Mouse (Mus musculus) CH12.LX (cell line): ENCODE data around the gene Krt6a. TPM values are rescaled to one million over a fixed set of nuclear protein-coding genes. Genes with fewer than 3 reads are reported as not detected.

Source experiments
- DNase-seq: peaks from one replicate; pipeline ENCODE4 v3.0.0-alpha.2; 2013; ENCODE audit errors: extremely low read depth
- H3K27ac ChIP-seq: 2 replicates; pipeline ENCODE4 v1.5.1; 2012; ENCODE audit warnings: low read depth, mild to moderate bottlenecking, control low read depth, moderate library complexity; ENCODE audit not compliant: insufficient read depth
- H3K27me3 ChIP-seq: replicated peaks from 2 replicates; pipeline ENCODE3; 2012; ENCODE audit warnings: inconsistent platforms
- H3K36me3 ChIP-seq, 2 experiments: replicated peaks in 1 of 2; 2 replicates each; pipeline versions ENCODE3 to v1.6.1; 2012; ENCODE audit warnings: inconsistent platforms in 1 of 2, low read length in 1 of 2, mild to moderate bottlenecking in 1 of 2, mixed read lengths in 1 of 2, moderate library complexity in 1 of 2; ENCODE audit not compliant: control insufficient read depth in 1 of 2, insufficient read depth in 1 of 2
- H3K4me1 ChIP-seq, 2 experiments: 2 replicates each; pipeline ENCODE4 v1.6.1; 2012; ENCODE audit warnings: inconsistent platforms in 1 of 2, moderate library complexity in 1 of 2; ENCODE audit not compliant: insufficient read depth in 2 of 2, control insufficient read depth in 1 of 2
- H3K4me2 ChIP-seq: 2 replicates; pipeline ENCODE4 v1.6.1; 2012; ENCODE audit warnings: low read depth, mild to moderate bottlenecking, control low read depth; ENCODE audit not compliant: poor library complexity, insufficient read depth, severe bottlenecking
- H3K4me3 ChIP-seq, 3 experiments: fragments of 150-350 bp in 1 of 3; sonication (generic) in 1 of 3; replicated peaks in 1 of 3; 2 replicates each; pipeline versions ENCODE3 to v1.5.1; 2011 to 2012; ENCODE audit warnings: low read depth in 2 of 3, low read length in 2 of 3, mild to moderate bottlenecking in 2 of 3, moderate library complexity in 2 of 3, control low read depth in 1 of 3, improper control_type of control experiment in 1 of 3, inconsistent platforms in 1 of 3, mixed read lengths in 1 of 3; ENCODE audit not compliant: poor library complexity in 1 of 3
- H3K79me2 ChIP-seq: replicated peaks from 2 replicates; pipeline ENCODE4 v1.6.1; 2012; ENCODE audit warnings: mild to moderate bottlenecking, moderate library complexity; ENCODE audit not compliant: control insufficient read depth, poor library complexity, insufficient read depth, severe bottlenecking; ENCODE audit errors: extremely low read depth
- H3K9ac ChIP-seq: 2 replicates; pipeline ENCODE4 v1.6.1; 2012; ENCODE audit warnings: low read depth, mild to moderate bottlenecking, control low read depth, moderate library complexity; ENCODE audit not compliant: insufficient read depth
- H3K9me3 ChIP-seq: replicated peaks from 2 replicates; pipeline ENCODE3; 2012; ENCODE audit warnings: low read length, inconsistent platforms, mixed read lengths
- BHLHE40 ChIP-seq: IDR thresholded peaks from 2 replicates; pipeline ENCODE4 v1.6.1; 2011; ENCODE audit warnings: mild to moderate bottlenecking, low read depth, low read length, improper control_type of control experiment
- CHD1 ChIP-seq: IDR thresholded peaks from 2 replicates; pipeline ENCODE4 v1.6.1; 2012; ENCODE audit warnings: low read depth, low read length, improper control_type of control experiment, inconsistent platforms
- E2F4 ChIP-seq: IDR thresholded peaks from 2 replicates; pipeline ENCODE4 v1.6.1; 2011; ENCODE audit warnings: low read depth, low read length, improper control_type of control experiment; ENCODE audit not compliant: insufficient replicate concordance
- EP300 ChIP-seq: IDR thresholded peaks from 2 replicates; pipeline ENCODE4 v1.6.1; 2011; ENCODE audit warnings: low read length, improper control_type of control experiment
- ETS1 ChIP-seq: conservative IDR thresholded peaks from 2 replicates; pipeline ENCODE4 v1.6.1; 2012; ENCODE audit warnings: low read depth, mild to moderate bottlenecking, inconsistent platforms, low read length, improper control_type of control experiment, moderate library complexity
- GABPA ChIP-seq: IDR thresholded peaks from 2 replicates; pipeline ENCODE4 v1.6.1; 2012; ENCODE audit warnings: low read depth, low read length, improper control_type of control experiment, inconsistent platforms; ENCODE audit not compliant: insufficient replicate concordance
- HCFC1 ChIP-seq: IDR thresholded peaks from 2 replicates; pipeline ENCODE4 v1.6.1; 2012; ENCODE audit warnings: low read depth, mild to moderate bottlenecking, inconsistent platforms, low read length, improper control_type of control experiment
- JUND ChIP-seq: conservative IDR thresholded peaks from 2 replicates; pipeline ENCODE4 v1.6.1; 2011; ENCODE audit warnings: low read depth, low read length, improper control_type of control experiment
- MAFK ChIP-seq: IDR thresholded peaks from 2 replicates; pipeline ENCODE4 v1.6.1; 2011; ENCODE audit warnings: low read length, improper control_type of control experiment; ENCODE audit not compliant: insufficient replicate concordance
- MAX ChIP-seq: IDR thresholded peaks from 2 replicates; pipeline ENCODE4 v1.6.1; 2011; ENCODE audit warnings: low read length, improper control_type of control experiment
- MXI1 ChIP-seq: IDR thresholded peaks from 2 replicates; pipeline ENCODE4 v1.6.1; 2011; ENCODE audit warnings: mild to moderate bottlenecking, low read depth, low read length, improper control_type of control experiment
- NELFE ChIP-seq: IDR thresholded peaks from 2 replicates; pipeline ENCODE4 v1.6.1; 2011; ENCODE audit warnings: low read depth, low read length, improper control_type of control experiment
- NRF1 ChIP-seq: IDR thresholded peaks from 2 replicates; pipeline ENCODE4 v1.6.1; 2014; ENCODE audit warnings: low read depth, mild to moderate bottlenecking, inconsistent platforms, low read length, improper control_type of control experiment, moderate library complexity
- PAX5 ChIP-seq: IDR thresholded peaks from 2 replicates; pipeline ENCODE4 v1.6.1; 2012; ENCODE audit warnings: low read length, inconsistent platforms, mixed read lengths
- POLR2A ChIP-seq: IDR thresholded peaks from 2 replicates; pipeline ENCODE4 v1.6.1; 2011; ENCODE audit warnings: low read depth, mild to moderate bottlenecking, improper control_type of control experiment, low read length
- POLR2AphosphoS2 ChIP-seq: IDR thresholded peaks from 2 replicates; pipeline ENCODE4 v1.6.1; 2011; ENCODE audit warnings: low read depth, low read length, improper control_type of control experiment
- RAD21 ChIP-seq: IDR thresholded peaks from 2 replicates; pipeline ENCODE4 v1.6.1; 2011; ENCODE audit warnings: low read depth, mild to moderate bottlenecking, low read length, improper control_type of control experiment, moderate library complexity
- SIN3A ChIP-seq: IDR thresholded peaks from 2 replicates; pipeline ENCODE4 v1.6.1; 2012; ENCODE audit warnings: low read length, improper control_type of control experiment, inconsistent platforms
- SMC3 ChIP-seq: IDR thresholded peaks from 2 replicates; pipeline ENCODE4 v1.6.1; 2011; ENCODE audit warnings: low read depth, low read length, improper control_type of control experiment
- TBP ChIP-seq: conservative IDR thresholded peaks from 2 replicates; pipeline ENCODE4 v1.6.1; 2011; ENCODE audit warnings: low read depth, low read length, improper control_type of control experiment
- TCF12 ChIP-seq: IDR thresholded peaks from 2 replicates; pipeline ENCODE4 v1.6.1; 2014; ENCODE audit warnings: low read depth, mild to moderate bottlenecking, inconsistent platforms, low read length, improper control_type of control experiment
- UBTF ChIP-seq: IDR thresholded peaks from 2 replicates; pipeline ENCODE4 v1.6.1; 2012; ENCODE audit warnings: low read depth, mild to moderate bottlenecking, inconsistent platforms, low read length, improper control_type of control experiment, moderate library complexity
- USF2 ChIP-seq: conservative IDR thresholded peaks from 2 replicates; pipeline ENCODE4 v1.6.1; 2011; ENCODE audit warnings: low read depth, low read length, improper control_type of control experiment
- ZKSCAN1 ChIP-seq: IDR thresholded peaks from 2 replicates; pipeline ENCODE4 v1.6.1; 2012; ENCODE audit warnings: low read depth, inconsistent platforms, low read length, improper control_type of control experiment, borderline replicate concordance
- ZMIZ1 ChIP-seq: IDR thresholded peaks from 2 replicates; pipeline ENCODE4 v1.6.1; 2012; ENCODE audit warnings: low read depth, mild to moderate bottlenecking, inconsistent platforms, low read length, improper control_type of control experiment
- dilution Hi-C: fragments of 300-500 bp; cut with MboI; formaldehyde crosslinking; loops from 2 replicates; pipeline ENCODE4 v1.14.3; 2020; ENCODE audit warnings: low sequenced_read_pairs; ENCODE audit not compliant: extremely low pct_unique_long_range_greater_than_20kb, extremely low pct_ligation_motif_present
- in situ Hi-C: fragments of 300-500 bp; cut with MboI; formaldehyde crosslinking; loops from 3 replicates; pipeline ENCODE4 v1.14.3; 2019; ENCODE audit warnings: low sequenced_read_pairs, low pct_ligation_motif_present, low pct_unique_long_range_greater_than_20kb, mixed read lengths
- polyA plus RNA-seq: library from polyadenylated mRNA; unstranded; fragments of >175 nt; gene quantifications from 2 replicates; pipeline ENCODE4 v1.2.1, GENCODE M21; 2012; ENCODE audit warnings: low read depth; ENCODE audit not compliant: insufficient read length
- total RNA-seq, 2 experiments: library from RNA; depleted of rRNA; stranded (reverse); fragments of 300-350 nt in 1 of 2; fragments of >200 nt in 1 of 2; gene quantifications; 2 replicates each; pipeline ENCODE4 v1.2.3; 2012 to 2014

Gene Krt6a
- total and polyA plus RNA-seq, 3 experiments = not detected

GRCm38 (mm10) chr15:101714356-101714755 lies 20.2 kb upstream of the Krt6a start:
- Histone ChIP-seq H3K27me3 (peaks cover 92% of the 10 kb centered on the region), H3K27ac (no peak overlapping the region), H3K9me3 (no peaks in the 10 kb centered on the region), H3K36me3 (no peaks in the 10 kb centered on the region), H3K4me3 (no peak overlapping the region), H3K79me2 (no peaks in the 10 kb centered on the region), H3K9ac (no peak overlapping the region)
- dilution Hi-C loops = no loop called here
- no peak for DNase-seq
- TF ChIP-seq GABPA (no peak), EP300 (no peak), E2F4 (no peak), MXI1 (no peak), HCFC1 (no peak), USF2 (no peak), TCF12 (no peak), RAD21 (no peak), NRF1 (no peak), UBTF (no peak), SMC3 (no peak), POLR2AphosphoS2 (no peak)
- TF ChIP-seq, all 38 proteins: peak for 0
- H3K4me2 ChIP-seq = no peak overlapping the region
- H3K4me1 ChIP-seq = no peaks in the 10 kb centered on the region
- in situ Hi-C loops = no loop called here

GRCm38 (mm10) chr15:101713731-101714130 lies 19.6 kb upstream of the Krt6a start:
- dilution Hi-C loops = no loop called here
- H3K9ac ChIP-seq = no peak overlapping the region
- no peak overlapping the region for H3K4me2 ChIP-seq
- no peak for TF ChIP-seq GABPA
- TF ChIP-seq BHLHE40 = no peak
- TF ChIP-seq PAX5 = no peak
- TF ChIP-seq HCFC1 = no peak
- no peak for TF ChIP-seq NELFE
- TF ChIP-seq RAD21 = no peak
- no peak for TF ChIP-seq CHD1
- TF ChIP-seq POLR2A = no peak
- TF ChIP-seq TBP = no peak
- TF ChIP-seq MAFK = no peak
- no peak for TF ChIP-seq JUND
- no peak for TF ChIP-seq ETS1
- TF ChIP-seq SIN3A = no peak
- no peak for TF ChIP-seq MAX
- no peak for TF ChIP-seq SMC3
- no peak for TF ChIP-seq E2F4
- no peak for TF ChIP-seq MXI1
- no peak for TF ChIP-seq ZMIZ1
- TF ChIP-seq ZKSCAN1 = no peak
- TF ChIP-seq, all 38 proteins: peak for 0
- Histone ChIP-seq H3K27me3 (peaks cover 90% of the 10 kb centered on the region), H3K9me3 (no peaks in the 10 kb centered on the region), H3K4me3 (no peak overlapping the region), H3K79me2 (no peaks in the 10 kb centered on the region), H3K27ac (no peak overlapping the region), H3K36me3 (no peaks in the 10 kb centered on the region), H3K4me1 (no peaks in the 10 kb centered on the region)
- DNase-seq = no peak
- in situ Hi-C loops = no loop called here
